Mouse (Mus musculus): ENCODE results near the gene Tes3-ps.

The Tes3-ps gene

DNA sequence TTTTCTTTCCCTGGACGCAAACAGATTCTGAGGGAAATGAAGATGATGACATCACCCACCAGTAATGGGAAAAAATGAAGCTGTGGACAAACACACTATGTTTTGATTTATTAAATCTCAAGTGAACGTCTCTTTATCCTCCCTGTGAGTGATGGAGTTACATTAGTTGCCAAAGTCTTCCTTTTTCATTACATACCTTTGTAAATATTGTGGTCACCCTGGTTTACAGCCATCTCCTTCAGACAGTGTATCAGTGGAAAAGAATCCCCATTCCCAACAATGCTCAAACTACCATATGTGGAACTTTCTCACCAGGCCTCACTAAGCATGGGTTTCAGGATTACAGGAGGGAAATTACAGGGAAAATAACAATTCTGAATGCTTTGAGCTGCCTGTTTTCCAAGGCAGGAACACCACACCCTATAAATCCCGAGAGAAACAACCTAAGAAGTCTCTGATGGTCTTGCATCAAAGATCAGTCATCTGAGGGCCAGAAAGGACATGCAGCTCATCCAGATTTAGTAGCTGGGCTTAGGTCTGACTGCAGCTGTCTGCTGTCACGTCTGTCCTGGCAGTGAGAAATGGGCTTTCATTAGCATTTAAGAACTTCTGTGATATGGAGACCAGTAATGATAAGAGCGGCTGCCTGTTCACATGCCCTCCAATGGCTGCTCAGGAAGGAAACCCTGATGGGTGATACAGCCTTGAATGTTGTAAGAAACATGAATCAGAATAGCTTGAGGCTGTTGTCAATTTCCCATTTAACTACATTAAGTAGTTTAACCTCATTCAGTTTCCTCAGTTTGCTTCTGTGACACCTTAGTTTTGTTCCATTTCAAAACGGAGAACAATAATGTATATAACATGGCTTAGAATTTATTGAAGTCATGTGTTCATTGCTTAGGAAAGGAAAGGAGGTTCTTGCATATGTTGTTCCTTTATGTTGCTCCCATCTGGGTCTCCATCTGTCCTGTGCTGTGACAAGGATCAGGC, at the start of gene Tes3-ps:
Gene Tes3-ps, plus strand, starts transcription at position 943 of the 993 bp plus-strand sequence.
- no peak for DNase-seq

DNA sequence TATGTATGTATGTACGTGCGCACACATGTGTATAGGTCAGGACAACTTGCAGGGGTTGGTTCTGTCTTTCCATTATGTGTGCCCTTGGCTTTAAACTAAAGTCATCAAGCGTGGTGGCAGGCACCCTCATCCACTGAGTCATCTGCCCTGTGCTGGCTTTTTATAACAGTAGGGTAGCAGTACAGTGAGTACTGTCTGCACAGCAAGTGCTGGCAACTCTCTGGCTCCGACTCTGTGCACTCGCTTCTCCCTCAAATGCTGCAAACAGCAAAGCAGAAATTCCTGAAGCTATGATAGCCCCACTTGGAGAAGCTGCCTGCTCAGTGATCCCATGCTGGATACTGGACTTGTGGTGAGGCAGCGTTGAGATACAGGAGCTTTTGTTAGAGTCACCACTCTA, 48.7 kb upstream of the Tes3-ps start:
- DNase-seq, result no peak

DNA sequence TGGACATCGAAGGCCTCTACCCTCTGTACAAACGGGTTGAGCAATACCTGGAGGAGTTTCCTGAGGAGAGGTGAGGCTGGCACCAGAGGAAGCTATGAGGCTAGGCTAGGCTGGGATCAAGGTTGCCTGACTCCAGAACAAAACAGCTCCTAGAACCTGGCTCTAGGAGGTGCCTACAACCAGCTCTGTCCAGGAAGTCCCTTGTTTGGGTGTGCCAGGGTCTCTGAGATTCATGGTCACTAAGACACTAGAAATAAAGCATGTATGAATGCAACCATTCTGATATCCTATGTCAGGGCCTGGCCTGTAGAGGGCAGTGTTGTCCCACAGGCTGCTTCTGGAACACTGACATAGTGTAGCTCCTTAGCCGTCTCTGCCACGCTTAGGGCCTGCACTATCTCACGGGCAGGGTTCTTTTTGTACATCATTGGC, 43.8 kb upstream of the Tes3-ps start:
- DNase-seq, result peak; percentile 90 to 91

DNA sequence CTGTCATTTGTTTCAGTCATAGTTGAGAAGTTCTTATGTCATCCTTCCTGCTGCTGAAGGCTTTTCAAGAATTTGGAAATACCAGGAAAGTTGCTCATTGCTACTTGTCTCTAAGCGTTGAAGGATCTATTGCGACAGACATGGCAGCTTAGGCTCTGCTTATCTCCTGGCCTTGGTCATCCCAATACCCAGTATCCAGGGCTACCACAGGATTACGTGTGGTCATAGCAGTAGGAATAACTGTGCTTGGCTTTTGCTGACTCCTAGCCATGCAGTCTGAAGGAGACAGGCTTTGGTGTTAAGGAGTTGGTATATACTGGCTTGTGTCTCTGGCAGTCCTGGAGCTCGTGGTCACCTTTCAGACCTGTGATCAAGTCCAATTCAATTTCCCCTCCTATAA, 32.8 kb upstream of the Tes3-ps start:
- no peak for DNase-seq

DNA sequence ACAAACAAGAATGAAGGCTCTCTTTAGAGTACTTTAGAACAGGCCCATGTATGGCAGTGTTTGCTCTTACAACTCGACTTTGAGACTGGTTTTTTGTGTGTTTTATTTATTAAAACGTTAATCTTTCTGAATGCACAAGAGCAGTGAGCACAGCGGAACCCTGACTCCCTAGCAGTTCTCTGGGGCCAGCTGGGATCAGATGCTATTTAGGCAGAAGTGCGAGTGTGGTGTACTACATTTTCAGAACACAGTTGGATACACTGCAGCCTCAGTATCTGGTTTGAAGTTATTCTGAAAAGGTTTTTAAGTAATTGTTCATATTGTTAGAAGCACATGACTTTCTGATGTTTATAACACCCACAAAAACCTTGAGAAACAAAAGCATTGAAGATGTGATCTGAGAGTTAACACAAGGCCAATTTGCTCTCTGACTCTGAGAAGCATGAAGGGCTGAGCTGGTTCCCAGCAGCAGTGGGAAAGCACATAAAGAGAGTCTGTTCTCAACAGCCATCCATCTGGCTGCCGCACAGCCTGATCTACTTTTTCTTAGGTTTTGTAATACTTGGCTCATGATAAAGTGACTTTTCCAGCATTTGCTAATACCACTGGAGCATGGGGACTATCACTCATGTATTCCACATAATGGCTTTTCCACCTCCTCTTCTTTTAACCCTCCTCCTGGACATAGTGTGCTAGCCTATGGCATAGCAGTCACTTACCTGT, 32.3 kb upstream of the Tes3-ps start:
- no peak for DNase-seq

DNA sequence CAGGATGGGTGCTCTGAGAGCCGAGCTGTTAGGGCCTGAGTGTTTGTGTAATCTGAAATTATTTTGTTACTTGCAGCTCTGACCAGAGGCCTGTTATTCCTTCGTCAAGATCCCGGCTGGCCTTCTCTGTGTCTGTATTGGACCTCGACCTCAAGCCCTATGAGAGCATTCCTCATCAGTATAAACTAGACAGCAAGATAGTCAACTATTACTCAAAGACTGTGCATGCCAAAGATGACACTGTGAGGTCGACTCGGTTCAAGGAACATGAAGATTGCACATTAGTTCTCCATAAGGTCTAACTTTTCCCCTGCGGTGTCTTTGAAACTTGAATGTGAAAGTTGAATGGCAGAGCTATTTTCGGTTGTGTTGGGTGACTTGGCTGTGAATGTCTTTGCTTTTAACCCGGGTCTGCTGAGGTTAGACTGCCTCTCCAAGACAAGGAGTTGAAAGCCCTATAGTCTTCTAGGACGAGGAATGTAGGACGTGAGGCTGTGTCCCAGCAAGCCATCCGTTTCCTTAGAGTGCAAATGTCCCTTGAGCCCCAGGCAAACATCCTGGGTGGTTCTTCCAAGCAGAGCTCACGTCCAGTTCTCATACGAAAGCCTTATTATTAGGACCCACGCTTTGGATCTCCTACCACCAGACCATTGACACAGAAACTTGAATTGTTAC, 31.5 kb upstream of the Tes3-ps start:
- peak; percentile 16 to 27 for DNase-seq

DNA sequence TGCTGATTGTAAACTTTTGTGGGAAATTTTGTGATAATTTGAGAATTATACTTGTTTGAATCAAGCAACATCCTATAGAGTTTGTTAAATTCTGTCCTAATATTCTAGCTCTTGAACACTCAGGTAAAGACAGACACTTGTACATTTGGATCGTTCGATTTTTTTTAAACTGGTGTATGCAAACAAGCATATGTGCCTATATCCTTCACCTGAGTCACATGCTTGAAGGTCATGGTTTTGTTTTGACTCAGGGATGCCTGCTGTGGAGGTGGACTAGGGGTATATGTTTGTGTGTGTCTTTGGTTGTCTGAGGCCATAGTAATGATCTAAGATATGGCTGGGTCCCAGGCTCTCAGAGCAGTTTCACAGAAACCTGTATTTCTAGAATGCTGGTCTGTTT, 30.2 kb upstream of the Tes3-ps start:
- no peak for DNase-seq

DNA sequence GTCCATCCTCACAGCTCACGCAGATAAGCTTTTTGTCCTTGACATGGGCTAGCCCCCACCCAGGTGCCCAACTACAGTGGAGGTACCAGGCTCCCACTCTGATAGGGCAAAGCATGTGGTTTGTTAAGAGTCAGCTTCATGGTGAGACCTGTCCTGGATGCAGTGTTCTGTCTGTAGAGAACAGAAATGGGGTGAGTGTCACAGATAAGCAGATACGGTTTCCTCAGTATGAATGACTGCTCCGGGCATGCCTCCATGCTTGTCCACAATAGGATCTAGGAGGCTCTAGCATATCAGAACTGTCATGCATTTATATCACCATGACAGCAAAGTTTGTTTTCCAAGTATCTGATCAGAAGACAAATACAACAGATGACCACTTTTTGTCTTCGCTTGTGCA, 27.2 kb upstream of the Tes3-ps start:
- DNase-seq, result no peak

DNA sequence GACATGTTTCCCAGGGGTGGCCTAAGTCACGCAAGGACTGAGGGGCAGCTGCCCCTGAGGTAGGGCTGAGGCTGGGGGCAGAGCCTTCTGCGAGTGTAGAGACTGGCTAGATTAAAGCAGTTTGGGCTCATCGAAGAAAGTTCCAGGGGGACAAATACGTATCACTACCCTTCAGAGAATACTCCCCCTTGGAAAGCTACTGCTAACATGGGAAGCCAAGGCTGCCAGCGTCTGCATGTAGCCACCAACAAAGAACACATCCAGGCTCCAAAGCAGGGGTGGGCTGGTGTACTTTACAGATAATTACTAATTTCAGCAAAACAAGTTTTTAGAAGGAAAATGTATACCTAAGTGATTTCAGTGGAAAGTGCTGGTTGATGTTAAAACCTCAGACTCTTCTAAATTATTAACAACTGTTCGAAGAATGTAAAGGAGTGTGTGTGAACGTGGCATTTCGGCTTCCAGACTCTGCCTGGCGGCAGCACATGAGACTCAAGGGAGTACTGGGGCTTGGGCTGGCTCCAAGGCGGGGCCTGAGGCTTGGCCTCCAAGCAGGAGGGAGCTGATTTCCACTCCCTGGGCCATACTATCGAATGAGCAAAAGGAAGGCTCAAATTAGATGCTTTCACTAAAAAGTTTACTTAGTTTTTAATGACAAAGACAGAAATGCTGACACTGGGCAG, 26.6 kb upstream of the Tes3-ps start:
- DNase-seq, result peak; percentile 71 to 78

DNA sequence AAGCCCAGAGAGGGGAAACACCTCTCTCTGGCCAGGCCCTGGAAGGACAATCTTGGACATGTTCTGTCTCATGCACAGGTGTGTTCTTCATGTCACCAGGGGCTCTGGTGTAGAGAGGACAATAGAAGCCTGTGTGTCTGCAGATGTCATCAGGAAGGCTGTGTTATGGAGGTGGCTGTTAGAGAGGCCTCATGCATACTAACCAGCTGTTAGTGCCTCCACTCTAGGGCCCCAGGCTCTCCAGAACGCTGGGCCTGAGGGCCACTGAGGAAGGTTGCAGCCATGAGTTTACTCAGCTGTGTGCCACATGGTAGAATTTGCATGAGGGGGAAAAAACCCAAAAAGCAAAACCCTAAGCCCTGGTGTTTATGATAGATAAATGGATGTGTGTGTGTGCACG, 25.5 kb upstream of the Tes3-ps start:
- no peak for DNase-seq

DNA sequence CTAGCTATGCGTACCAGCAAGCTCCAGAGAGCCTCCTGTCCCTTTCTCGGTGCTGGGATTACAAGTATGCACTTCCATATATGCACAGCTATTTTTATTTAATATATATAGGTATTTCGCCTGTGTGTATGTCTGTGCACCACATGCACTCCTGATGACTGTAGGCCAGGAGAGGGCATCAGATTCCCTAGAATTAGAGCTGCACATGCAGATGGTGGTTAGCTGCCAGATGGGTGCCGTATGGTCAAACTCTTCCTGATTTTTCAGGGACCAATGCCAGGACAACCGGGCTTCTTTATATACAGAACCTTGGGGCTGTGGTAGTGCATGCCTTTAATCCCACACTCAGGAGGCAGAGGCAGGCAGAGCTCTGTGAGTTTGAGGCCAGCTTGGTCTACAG, 24.1 kb upstream of the Tes3-ps start:
- no peak for DNase-seq

DNA sequence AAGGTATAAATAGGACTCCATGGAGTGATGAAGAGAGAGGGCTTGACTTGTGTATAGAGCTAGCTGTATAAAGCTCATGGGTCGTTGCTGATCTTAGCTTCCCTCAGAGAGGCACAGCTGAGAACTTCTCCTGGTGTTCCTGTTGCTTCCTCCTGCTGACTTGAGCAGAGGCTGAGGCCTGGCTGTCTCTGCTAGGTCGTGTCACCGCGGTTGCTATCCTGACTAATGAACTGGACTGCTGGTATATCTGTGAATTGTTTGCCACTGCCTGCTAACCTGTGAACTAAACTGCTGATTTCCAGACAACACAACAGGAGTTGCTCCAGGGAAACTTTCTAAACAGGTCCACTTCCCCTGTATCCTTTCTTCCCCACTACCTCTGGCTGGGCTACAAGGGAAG, 22.8 kb upstream of the Tes3-ps start:
- no peak for DNase-seq

DNA sequence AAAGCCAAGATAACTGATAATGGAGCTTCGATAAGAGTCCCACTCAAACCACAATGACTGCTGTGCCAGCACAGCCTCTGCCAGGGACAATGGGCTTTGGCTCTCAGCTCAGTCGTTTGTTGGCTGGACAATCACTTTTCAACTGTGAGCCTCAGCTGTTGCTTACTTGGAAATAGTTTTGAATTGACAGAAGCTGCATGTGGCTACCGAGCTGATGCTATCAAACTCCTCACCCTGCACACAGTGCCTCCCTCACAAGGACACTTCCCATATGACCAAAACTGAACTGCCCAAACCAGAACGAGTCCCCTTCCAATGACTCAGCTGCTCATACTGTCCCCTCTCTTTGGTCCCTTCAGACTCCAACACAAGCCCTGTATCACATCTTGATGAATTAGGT, 22.3 kb upstream of the Tes3-ps start:
- DNase-seq, result no peak

DNA sequence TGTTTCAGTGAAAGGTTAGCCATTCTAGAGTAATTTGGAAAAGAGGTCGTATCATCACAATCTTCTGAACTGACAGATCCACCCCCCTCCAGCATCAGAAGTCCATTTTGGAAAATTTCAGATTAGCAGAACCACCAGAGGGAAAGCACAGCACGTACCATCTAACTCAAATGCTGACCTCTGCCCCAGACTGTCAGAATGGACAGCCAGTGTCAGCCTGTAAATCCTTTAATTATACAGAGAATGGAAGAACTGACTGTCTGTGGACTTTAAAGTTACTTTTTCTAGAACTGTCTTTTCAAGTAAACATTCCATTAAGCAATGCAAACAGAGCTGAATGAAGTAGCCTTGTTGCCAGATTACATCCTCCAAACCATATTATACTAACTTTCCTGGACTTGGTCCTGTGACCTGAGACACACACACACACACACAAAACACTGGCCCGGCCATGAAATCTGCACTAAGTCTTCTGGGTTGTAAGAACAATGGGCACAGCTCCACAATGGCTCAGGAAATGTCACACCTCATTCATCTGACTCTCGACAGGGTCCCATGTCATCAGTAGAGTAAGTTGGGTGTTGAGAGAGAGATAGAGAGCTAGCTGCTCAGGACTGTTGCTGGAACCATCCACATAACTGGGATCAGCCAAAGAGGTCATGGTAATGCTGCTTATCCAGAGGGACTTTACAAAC, 21.0 kb upstream of the Tes3-ps start:
- DNase-seq, result no peak

DNA sequence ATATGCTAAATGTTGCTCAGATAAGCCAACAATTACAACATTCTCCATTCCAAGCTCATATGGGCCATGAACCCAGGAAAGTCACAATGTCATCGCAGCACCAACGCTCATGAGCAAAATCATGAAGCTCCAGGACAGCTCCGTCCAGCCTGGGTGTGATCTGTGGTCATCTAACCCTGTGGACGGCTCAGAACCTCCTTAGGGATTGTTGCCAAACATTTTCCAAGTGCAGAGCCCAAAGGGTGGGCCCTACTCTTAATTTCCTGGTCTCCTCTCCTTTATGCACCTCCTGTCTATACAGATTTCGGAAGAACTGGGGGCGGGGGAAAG, 20.5 kb upstream of the Tes3-ps start:
- no peak for DNase-seq

DNA sequence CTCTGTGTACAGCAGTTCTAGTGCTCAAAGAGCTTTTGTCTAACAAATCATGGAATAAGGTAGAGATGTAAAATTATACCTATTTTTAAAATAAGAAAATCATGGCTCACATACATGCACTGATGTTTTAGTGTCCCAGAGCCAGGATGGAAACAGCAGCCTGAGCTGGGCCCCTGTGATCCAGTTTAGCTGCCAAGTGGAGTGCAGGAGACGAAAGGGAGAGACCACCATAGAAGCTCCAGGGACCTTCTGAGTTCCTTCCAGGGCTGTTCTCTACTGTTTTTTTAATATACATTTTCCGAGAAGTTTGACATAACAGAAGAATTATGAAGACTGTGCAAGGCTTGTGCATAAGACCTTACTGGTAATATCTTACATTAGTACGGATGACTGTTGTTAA, 15.2 kb upstream of the Tes3-ps start:
- DNase-seq, result no peak

DNA sequence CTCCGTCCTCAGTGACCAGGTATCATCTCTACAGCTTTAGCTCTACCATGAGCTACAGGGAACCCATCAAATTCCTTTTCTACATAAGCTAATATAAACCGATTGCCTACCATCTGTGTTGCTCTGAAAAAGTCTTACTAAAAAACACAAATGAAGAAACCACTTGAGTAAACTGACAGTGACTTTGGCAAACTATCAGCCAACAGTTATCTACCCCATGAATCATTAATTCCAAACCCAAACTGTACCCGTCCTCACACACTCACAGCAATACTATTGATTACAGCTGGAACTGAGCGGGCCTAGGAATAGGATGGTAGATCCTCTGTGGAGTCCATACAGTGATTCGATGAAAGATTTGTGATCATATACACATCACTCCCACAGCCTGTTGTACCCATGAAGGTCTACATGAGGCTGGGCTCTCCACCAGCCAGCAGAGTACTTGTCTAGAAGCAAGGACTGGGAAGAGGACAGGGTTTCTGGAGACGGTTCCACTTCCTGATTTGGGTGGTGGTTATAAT, 14.2 kb upstream of the Tes3-ps start:
- DNase-seq, result no peak

DNA sequence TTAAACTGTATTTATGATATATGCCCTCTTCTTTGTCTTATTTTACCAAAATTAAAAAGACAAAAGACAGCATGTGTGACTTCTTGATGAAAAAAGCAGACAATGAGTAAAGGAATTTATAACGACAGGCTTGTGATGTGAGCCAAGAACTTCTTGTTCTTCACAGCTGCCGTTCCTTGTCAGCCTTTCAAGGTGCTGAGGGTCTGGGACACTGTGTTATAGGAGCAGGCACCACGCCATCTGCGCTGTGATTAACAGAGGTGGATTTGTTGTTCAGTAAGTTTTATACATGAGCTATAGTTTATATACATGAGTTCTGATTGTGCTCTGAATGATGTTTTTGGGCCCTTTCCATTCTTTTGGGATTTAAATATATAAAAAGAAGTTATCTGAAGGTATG, 13.7 kb upstream of the Tes3-ps start:
- no peak for DNase-seq

DNA sequence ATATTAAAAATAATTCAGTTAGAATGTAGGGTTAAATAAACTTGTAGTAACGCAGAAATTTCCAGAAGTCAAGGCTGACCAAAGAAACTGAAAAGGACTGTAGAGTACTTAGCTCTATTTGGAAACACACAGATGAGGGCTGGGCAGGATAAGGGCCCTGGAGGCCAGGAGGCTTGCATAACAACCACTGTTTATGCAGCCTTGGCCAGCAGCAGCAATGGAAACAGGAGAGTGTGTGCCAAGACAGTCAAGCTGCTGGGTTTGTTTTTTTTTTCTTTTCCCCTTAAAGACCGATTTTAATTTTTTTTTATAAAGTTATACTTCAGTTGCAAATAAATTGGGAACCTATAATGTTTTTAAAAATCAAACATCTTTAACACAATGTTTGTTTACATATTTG, 13.1 kb upstream of the Tes3-ps start:
- DNase-seq, result peak; percentile 54 to 60

DNA sequence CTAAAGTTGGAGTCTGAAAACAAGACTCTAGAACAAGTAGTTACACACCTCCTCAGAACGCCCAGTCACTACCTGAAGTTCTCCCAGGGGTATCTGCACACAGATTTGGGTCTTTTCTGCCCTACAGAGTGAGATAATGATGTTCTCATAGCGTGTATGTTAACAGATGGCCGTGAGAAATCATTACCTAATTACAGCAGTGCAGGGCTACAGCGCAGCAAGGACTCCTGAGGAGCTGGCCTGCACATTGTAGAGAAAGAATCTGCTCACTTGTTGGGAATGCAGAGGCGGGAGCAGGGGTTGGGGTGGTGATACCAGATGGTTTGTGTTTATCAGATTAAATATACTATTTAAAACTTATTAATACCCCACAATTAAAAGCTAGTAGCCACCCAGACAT, 12.6 kb upstream of the Tes3-ps start:
- no peak for DNase-seq

DNA sequence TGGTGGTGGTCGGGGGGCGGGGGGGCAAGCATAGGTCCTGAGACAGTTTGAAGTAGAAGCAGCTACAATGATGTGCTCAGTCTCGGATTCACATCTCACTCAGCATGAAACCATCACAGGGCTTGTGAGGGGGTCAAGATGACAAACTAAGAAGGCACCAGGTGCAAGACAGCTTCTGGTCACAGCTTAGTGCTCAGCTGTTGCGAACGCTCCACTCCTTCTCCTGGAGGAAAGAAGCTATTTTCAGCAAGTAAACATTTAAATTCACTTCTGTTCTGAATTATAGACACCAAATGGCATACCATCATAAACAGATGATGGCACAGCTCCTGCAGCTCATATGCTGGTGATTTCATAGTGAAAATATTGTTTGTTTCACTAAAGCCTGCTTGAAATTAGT, 7.7 kb upstream of the Tes3-ps start:
- no peak for DNase-seq

DNA sequence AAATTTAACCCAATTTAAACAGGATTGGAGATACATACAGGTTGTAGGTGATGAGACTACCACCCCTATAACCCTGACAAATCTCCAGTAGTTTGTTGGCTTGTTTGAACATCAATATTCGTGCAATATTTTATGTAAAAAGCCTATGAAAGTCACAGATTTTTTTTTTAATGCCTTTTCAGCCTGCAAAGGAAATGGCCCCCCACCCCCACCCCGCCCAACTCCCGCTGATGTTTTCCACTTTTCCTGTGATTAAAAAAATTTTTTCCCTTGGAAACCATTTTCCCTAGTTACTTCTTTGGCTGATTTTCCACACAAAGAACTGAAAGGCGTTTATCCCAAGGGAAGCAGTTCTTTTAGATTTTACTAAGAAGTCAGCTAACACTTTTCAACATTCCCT, 11.4 kb downstream of the Tes3-ps start, which contains the start of gene Ecm2:
Gene Ecm2, plus strand, starts transcription at position 301 of the 400 bp plus-strand sequence.
- no peak for DNase-seq

All from kidney, postnatal 4 days (tissue).